Mouse (Mus musculus) midbrain, embryonic 16.5 days (tissue): ENCODE measurements around the gene Tes. TPM values are rescaled to one million over a fixed set of nuclear protein-coding genes. Genes with fewer than 3 reads are reported as not detected.

Experiments used
- ATAC-seq: fragments of 200-750 bp; cut with Nextera tagmentation; 2 replicates; pipeline ENCODE4 v1.8.0; 2017; ENCODE audit warnings: moderate TSS enrichment
- H3K27ac ChIP-seq: fragments of 300-500 bp; sonication (generic); 2 replicates; pipeline ENCODE4 v1.5.1; 2014; ENCODE audit warnings: mild to moderate bottlenecking, low read length, mixed read lengths
- H3K27me3 ChIP-seq: fragments of 300-500 bp; sonication (generic); 2 replicates; pipeline ENCODE4 v1.6.1; 2014; ENCODE audit warnings: low read depth, low read length, mixed read lengths; ENCODE audit not compliant: control insufficient read depth, insufficient read depth
- H3K36me3 ChIP-seq: fragments of 300-500 bp; sonication (generic); 2 replicates; pipeline ENCODE4 v1.6.1; 2014; ENCODE audit warnings: mild to moderate bottlenecking, low read length, moderate library complexity, mixed read lengths; ENCODE audit not compliant: control insufficient read depth, insufficient read depth
- H3K4me1 ChIP-seq: fragments of 300-500 bp; sonication (generic); 2 replicates; pipeline ENCODE4 v1.6.1; 2014; ENCODE audit warnings: mild to moderate bottlenecking, low read length, mixed read lengths; ENCODE audit not compliant: control insufficient read depth, insufficient read depth
- H3K4me2 ChIP-seq: fragments of 300-500 bp; sonication (generic); 2 replicates; pipeline ENCODE4 v1.6.1; 2014; ENCODE audit warnings: mild to moderate bottlenecking, low read length, mixed read lengths
- H3K4me3 ChIP-seq: fragments of 300-500 bp; sonication (generic); 2 replicates; pipeline ENCODE4 v1.5.1; 2014; ENCODE audit warnings: low read depth, mild to moderate bottlenecking, low read length, moderate library complexity, mixed read lengths
- H3K9ac ChIP-seq: fragments of 300-500 bp; sonication (generic); 2 replicates; pipeline ENCODE4 v1.6.1; 2014; ENCODE audit warnings: low read depth, low read length, mixed read lengths
- H3K9me3 ChIP-seq: fragments of 300-500 bp; sonication (generic); replicated peaks from 2 replicates; pipeline ENCODE4 v1.6.1; 2014; ENCODE audit warnings: mild to moderate bottlenecking, low read length, mixed read lengths; ENCODE audit not compliant: control insufficient read depth, poor library complexity, severe bottlenecking
- WGBS: fragments of 180-500 bp; shearing (Covaris S2); extraction: QIAGEN DNeasy Blood & Tissue Kit; methylation state at CpG from one replicate; pipeline ENCODE4 v1.1.7; 2014; 5-methylcytosine and 5-hydroxymethylcytosine counted together
- polyA plus RNA-seq: library from polyadenylated mRNA; unstranded; fragments of >200 nt; fragmentation: Nextera tagmentation; extraction: Ambion mirVana; gene quantifications from 2 replicates; pipeline ENCODE4 v1.2.1, GENCODE M21; 2015

Gene Tes
- polyA plus RNA-seq, 1 experiment from 2014 or later = 26.7 TPM

DNA sequence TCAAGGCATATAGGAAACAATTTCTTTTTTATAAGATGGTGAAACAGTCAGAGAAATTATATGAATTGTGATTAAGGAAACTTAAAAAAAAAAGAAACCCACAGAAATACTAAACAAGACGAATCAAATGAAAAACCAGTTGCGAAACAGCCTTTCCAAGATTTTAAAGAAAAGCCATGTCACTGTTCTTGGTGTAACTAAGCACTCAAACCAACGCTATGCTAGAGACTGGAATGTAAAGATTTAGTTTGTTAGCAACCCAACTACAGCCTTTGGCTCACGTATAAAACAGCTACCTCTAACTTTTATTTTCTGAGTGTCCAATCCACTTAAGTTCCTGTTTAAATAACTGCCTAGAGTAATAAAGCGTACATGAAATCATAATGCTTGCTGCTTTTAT is 7.4 kb downstream of the Tes start:
- 97% methylated on average over 5 of the region's 5 CpGs for WGBS
- Histone ChIP-seq H3K4me1 (peaks cover 2% of the 10 kb centered on the region; the same call in 1 of the 2 replicates), H3K4me2 (no peak overlapping the region), H3K27me3 (no peaks in the 10 kb centered on the region), H3K9me3 (no peaks in the 10 kb centered on the region), H3K27ac (no peak overlapping the region), H3K9ac (no peak overlapping the region), H3K4me3 (no peak overlapping the region), H3K36me3 (no peaks in the 10 kb centered on the region)
- ATAC-seq = no peak

DNA sequence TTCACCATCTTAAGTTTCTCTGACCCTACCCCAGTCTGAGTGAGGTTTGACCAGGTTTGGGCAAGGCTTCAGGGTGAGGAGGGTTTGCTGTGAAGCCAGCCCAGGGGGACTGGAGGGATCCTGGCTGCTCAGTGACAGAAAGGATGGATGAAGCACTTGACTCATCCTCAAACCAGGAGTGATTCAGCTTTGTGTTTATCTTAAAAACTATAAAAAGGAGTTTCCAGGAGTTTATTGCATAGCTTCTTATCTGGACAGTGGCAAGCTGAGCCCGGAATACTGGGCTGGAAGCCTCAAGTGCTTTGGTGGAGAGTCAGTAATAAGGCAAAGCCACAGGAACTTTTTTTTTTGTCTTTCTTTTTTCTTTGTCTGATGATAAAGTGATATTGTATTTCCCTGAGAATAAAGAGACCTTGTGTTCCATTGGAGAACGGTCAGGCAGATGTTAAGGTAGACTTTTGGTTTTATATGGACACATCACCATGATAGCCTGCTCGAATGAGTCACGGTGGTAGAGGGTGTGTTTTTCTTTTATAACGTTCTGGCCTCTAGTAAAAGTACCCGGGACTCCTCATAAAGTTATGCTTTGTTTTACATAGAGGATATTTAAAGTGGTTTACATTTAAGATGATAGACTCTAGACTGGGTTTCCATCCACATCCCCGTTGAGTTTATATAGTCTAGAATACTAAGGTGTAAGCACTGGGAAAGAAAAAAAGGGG is 8.0 kb downstream of the Tes start:
- 94% methylated on average over 7 of the region's 7 CpGs for WGBS
- H3K27me3 ChIP-seq = no peaks in the 10 kb centered on the region
- no peaks in the 10 kb centered on the region for H3K9me3 ChIP-seq
- H3K36me3 ChIP-seq = no peaks in the 10 kb centered on the region
- no peak for ATAC-seq
- no peak overlapping the region for H3K9ac ChIP-seq
- H3K4me2 ChIP-seq = no peak overlapping the region
- H3K4me3 ChIP-seq = no peak overlapping the region
- H3K4me1 ChIP-seq = peaks cover 2% of the 10 kb centered on the region; the same call in 1 of the 2 replicates
- H3K27ac ChIP-seq = no peak overlapping the region

DNA sequence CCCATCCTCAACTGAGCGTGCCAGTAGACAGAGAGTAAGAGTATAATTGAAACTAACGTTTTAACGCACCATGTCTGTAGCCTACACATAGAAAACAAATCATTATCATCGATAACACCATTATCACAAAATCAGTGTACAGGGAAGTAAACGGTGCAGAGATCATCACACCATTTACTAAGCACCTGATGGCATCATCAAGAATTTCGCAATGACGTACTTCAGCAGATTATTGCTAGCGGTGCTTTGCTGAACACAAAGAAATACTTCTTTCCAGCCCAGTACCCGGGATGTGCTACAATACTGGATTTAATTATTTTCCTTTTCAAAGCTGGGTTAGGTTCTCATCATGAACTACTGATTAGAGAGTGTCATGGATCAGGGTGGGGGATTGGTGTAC is 12.3 kb downstream of the Tes start:
- H3K36me3 ChIP-seq = no peaks in the 10 kb centered on the region
- no peak overlapping the region for H3K4me2 ChIP-seq
- H3K4me1 ChIP-seq = no peaks in the 10 kb centered on the region; the same call in 1 of the 2 replicates
- H3K27ac ChIP-seq = no peak overlapping the region
- 64% methylated on average over 9 of the region's 9 CpGs for WGBS
- no peak overlapping the region for H3K4me3 ChIP-seq
- no peaks in the 10 kb centered on the region for H3K27me3 ChIP-seq
- no peak for ATAC-seq
- H3K9me3 ChIP-seq = no peaks in the 10 kb centered on the region
- H3K9ac ChIP-seq = no peak overlapping the region

DNA sequence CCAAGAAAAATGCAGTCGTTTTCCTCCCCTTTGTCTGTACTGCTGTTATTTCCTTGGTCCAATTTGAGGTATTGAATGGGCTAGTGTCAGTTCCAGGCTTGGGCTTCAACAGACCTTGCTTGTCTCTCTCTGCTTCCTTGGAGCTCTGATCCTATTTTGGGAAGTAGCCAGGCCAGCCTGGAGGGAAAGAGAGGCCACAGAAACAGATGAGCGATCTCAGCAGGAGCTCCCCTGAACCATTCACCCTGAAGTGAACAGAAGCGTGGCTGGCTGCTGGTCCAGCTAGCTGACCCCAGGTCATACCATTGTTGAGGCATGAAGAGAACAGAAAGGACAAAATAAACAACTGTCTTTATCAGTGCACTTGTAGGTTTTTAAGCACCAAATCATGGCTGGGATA is 12.8 kb downstream of the Tes start:
- H3K4me3 ChIP-seq = no peak overlapping the region
- no peaks in the 10 kb centered on the region for H3K27me3 ChIP-seq
- no peak for ATAC-seq
- no peak overlapping the region for H3K27ac ChIP-seq
- WGBS = 16% methylated on average over 3 of the region's 3 CpGs
- H3K9ac ChIP-seq = no peak overlapping the region
- H3K9me3 ChIP-seq = no peaks in the 10 kb centered on the region
- no peaks in the 10 kb centered on the region for H3K36me3 ChIP-seq
- no peaks in the 10 kb centered on the region; the same call in 1 of the 2 replicates for H3K4me1 ChIP-seq
- H3K4me2 ChIP-seq = no peak overlapping the region

DNA sequence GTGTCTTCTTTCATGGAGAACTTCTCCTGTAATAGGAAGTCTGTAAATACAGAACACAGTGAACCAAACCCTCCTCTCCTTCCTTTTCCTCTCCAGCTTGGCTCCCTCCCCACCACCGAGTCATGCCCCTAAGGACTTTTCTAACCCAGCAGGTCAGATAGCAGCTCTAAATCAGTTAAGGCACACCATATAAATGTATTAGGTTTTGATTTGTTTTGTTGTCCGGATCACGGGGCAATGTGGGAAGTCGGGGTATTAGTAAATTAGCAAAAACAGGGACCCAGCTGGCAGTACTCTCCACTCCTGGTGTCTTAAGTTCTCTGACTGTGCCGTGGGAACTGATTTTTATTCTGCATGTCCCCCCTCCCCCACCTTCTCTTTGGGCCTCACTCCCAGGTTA is 14.4 kb downstream of the Tes start:
- H3K4me2 ChIP-seq = no peak overlapping the region
- no peak overlapping the region for H3K4me3 ChIP-seq
- no peak for ATAC-seq
- H3K27ac ChIP-seq = no peak overlapping the region
- H3K4me1 ChIP-seq = no peaks in the 10 kb centered on the region; the same call in 1 of the 2 replicates
- H3K9me3 ChIP-seq = no peaks in the 10 kb centered on the region
- 60% methylated on average over 5 of the region's 5 CpGs for WGBS
- no peaks in the 10 kb centered on the region for H3K36me3 ChIP-seq
- no peak overlapping the region for H3K9ac ChIP-seq
- H3K27me3 ChIP-seq = no peaks in the 10 kb centered on the region

DNA sequence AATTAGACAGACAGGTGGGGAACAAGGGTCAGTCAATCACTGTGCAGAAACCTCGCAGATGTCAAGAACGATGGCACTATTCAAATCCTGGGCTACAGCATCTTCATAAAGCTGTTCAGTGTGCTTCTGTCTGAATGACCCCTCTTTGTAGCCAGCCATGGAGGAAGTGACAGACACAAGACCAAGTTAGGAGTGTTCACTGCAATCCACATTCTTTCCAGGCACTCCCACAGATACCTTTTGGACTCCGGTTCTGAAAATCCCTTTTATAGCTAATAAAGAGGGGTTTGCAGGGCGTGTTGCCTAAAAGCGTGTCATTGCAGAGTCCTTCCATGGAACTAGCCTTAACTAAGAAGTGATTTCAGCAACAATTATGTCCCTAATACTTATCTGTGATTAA is 14.9 kb downstream of the Tes start:
- H3K9ac ChIP-seq = no peak overlapping the region
- H3K4me3 ChIP-seq = no peak overlapping the region
- H3K27ac ChIP-seq = no peak overlapping the region
- no peak overlapping the region for H3K4me2 ChIP-seq
- H3K36me3 ChIP-seq = no peaks in the 10 kb centered on the region
- ATAC-seq = no peak
- H3K4me1 ChIP-seq = no peaks in the 10 kb centered on the region; the same call in 1 of the 2 replicates
- 73% methylated on average over 5 of the region's 5 CpGs for WGBS
- H3K27me3 ChIP-seq = no peaks in the 10 kb centered on the region
- H3K9me3 ChIP-seq = no peaks in the 10 kb centered on the region

DNA sequence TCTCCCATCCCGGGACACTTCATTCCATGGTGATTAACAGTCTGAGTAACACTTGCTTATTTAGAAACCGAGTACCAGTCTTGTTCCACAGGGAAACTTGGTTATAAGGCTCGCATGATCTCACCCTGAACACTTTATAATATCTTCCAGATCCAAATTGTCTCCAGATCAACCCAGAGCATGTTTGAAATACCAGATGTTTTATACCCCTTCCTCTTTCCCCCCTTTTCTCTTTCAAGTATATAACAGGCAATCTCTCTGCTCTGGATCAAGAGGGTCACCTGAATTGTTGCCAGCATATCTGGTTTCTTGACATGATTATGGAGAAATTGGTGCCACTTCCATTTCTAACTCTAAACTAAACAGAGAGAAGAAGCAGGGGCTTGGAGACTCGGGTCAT is 17.3 kb downstream of the Tes start:
- Histone ChIP-seq H3K27me3 (no peaks in the 10 kb centered on the region), H3K4me3 (no peak overlapping the region), H3K36me3 (no peaks in the 10 kb centered on the region), H3K4me2 (no peak overlapping the region), H3K9ac (no peak overlapping the region), H3K4me1 (no peaks in the 10 kb centered on the region; the same call in 1 of the 2 replicates), H3K9me3 (no peaks in the 10 kb centered on the region), H3K27ac (no peak overlapping the region)
- WGBS = 86% methylated on average over 4 of the region's 4 CpGs
- ATAC-seq = no peak

DNA sequence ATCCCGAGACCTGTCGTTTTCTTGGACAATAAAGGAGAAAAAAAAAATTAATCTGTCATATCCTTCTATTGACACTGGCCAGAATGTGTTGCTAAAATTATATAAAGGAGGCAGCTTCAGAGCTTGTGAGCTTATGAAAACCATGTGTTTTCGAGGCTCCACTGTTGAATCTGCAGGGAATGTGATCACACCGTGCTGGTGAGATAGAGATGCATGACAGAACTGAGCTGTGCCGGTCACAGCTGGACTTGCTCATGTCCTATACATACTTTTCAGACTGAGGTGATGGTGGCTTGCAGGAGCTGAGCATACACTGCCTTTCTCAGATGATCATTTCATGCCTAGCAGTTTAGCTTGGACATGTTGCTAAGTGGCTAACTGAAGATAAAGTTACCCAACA is 17.9 kb downstream of the Tes start:
- Histone ChIP-seq H3K27me3 (no peaks in the 10 kb centered on the region), H3K4me2 (no peak overlapping the region), H3K4me3 (no peak overlapping the region), H3K36me3 (no peaks in the 10 kb centered on the region), H3K27ac (no peak overlapping the region), H3K4me1 (no peaks in the 10 kb centered on the region; the same call in 1 of the 2 replicates), H3K9ac (no peak overlapping the region), H3K9me3 (no peaks in the 10 kb centered on the region)
- WGBS = 83% methylated on average over 5 of the region's 5 CpGs
- no peak for ATAC-seq

DNA sequence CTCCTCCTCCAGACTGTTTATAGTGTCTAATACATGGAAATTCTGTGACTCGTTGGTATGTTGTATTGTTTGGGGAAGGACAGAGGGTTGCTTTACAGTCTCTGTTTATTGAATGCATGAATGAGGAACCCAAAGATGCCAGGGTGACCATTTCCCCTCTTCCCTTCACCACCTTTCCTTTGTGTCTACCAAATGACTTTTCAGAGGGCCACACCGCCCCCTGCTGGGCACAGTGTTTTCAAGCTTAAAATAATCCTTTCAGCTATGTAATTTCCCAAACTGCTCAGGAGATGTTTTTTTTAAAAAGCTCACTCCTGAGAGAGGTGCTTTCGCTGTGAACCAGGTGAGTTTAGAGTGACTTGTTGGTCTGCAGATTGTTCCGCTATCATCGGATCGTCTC is 22.5 kb downstream of the Tes start:
- no peak overlapping the region for H3K9ac ChIP-seq
- no peak overlapping the region for H3K27ac ChIP-seq
- H3K4me1 ChIP-seq = no peaks in the 10 kb centered on the region
- no peak overlapping the region for H3K4me2 ChIP-seq
- no peaks in the 10 kb centered on the region for H3K9me3 ChIP-seq
- H3K4me3 ChIP-seq = no peak overlapping the region
- WGBS = 64% methylated on average over 6 of the region's 6 CpGs
- no peak for ATAC-seq
- H3K36me3 ChIP-seq = no peaks in the 10 kb centered on the region
- no peaks in the 10 kb centered on the region for H3K27me3 ChIP-seq
